Mouse (Mus musculus) liver, embryonic 14.5 days (tissue): ENCODE measurements around the gene Rassf6. TPM values are rescaled to one million over a fixed set of nuclear protein-coding genes. Genes with fewer than 3 reads are reported as not detected.
"Not testable (repeated sequence)": the region's sequence is repeated elsewhere in the genome, so short reads cannot be mapped to it uniquely, and the experiment has no call there.

Experiments
- ATAC-seq: fragments of 200-750 bp; cut with Nextera tagmentation; 2 replicates; pipeline ENCODE4 v1.8.0; 2017; ENCODE audit warnings: moderate number of reproducible peaks, mild to moderate bottlenecking, moderate library complexity; ENCODE audit not compliant: insufficient read depth
- DNase-seq, 3 experiments: peaks; one replicate each; pipeline ENCODE4 v3.0.0-alpha.2; 2012 to 2013; ENCODE audit warnings: low read depth in 3 of 3, low spot score in 3 of 3
- H3K27ac ChIP-seq: fragments of 300-500 bp; sonication (generic); 2 replicates; pipeline ENCODE4 v1.5.1; 2014; ENCODE audit warnings: moderate library complexity, mild to moderate bottlenecking, control low read depth, inconsistent platforms
- H3K27me3 ChIP-seq: fragments of 300-500 bp; sonication (generic); 2 replicates; pipeline ENCODE4 v1.6.1; 2014; ENCODE audit warnings: mild to moderate bottlenecking, low read length, moderate library complexity; ENCODE audit not compliant: control insufficient read depth, insufficient read depth
- H3K36me3 ChIP-seq: fragments of 300-500 bp; sonication (generic); replicated peaks from 2 replicates; pipeline ENCODE4 v1.6.1; 2014; ENCODE audit warnings: low read depth; ENCODE audit not compliant: control insufficient read depth, insufficient read depth
- H3K4me1 ChIP-seq, 2 experiments: fragments of 200-500 bp in 1 of 2; fragments of 300-500 bp in 1 of 2; sonication (generic) in 1 of 2; replicated peaks; 2 replicates each; pipeline ENCODE4 v1.6.1; 2012 to 2014; ENCODE audit warnings: antibody characterized with exemption in 1 of 2, inconsistent platforms in 1 of 2, low read length in 1 of 2; ENCODE audit not compliant: control insufficient read depth in 2 of 2, insufficient read depth in 2 of 2
- H3K4me2 ChIP-seq: fragments of 300-500 bp; sonication (generic); 2 replicates; pipeline ENCODE4 v1.6.1; 2014; ENCODE audit warnings: low read depth, mild to moderate bottlenecking, control low read depth, moderate library complexity
- H3K4me3 ChIP-seq, 2 experiments: fragments of 200-500 bp in 1 of 2; fragments of 300-500 bp in 1 of 2; sonication (generic) in 1 of 2; 2 replicates each; pipeline ENCODE4 v1.5.1; 2012 to 2014; ENCODE audit warnings: low read depth in 2 of 2, low read length in 2 of 2, mild to moderate bottlenecking in 2 of 2, control low read depth in 1 of 2, inconsistent platforms in 1 of 2, moderate library complexity in 1 of 2; ENCODE audit not compliant: insufficient read depth in 1 of 2
- H3K9ac ChIP-seq: fragments of 300-500 bp; sonication (generic); replicated peaks from 2 replicates; pipeline ENCODE4 v1.6.1; 2014; ENCODE audit warnings: mild to moderate bottlenecking, control low read depth, moderate library complexity
- H3K9me3 ChIP-seq: fragments of 300-500 bp; sonication (generic); 2 replicates; pipeline ENCODE4 v1.6.1; 2016; ENCODE audit warnings: low read length, mixed read lengths; ENCODE audit not compliant: control insufficient read depth
- CTCF ChIP-seq: IDR thresholded peaks from 2 replicates; pipeline ENCODE4 v1.5.1; 2016; ENCODE audit warnings: antibody characterized with exemption, low read depth, control low read depth
- EP300 ChIP-seq: IDR thresholded peaks from 2 replicates; pipeline ENCODE4 v1.6.1; 2016; ENCODE audit warnings: antibody characterized with exemption, low read depth
- WGBS: fragments of 180-500 bp; shearing (Covaris S2); extraction: QIAGEN DNeasy Blood & Tissue Kit; methylation state at CpG from one replicate; pipeline ENCODE4 v1.1.7; 2014; ENCODE audit not compliant: insufficient replicate concordance; 5-methylcytosine and 5-hydroxymethylcytosine counted together
- polyA plus RNA-seq, 2 experiments: library from polyadenylated mRNA; depleted of rRNA in 1 of 2; stranded (reverse) in 1 of 2; unstranded in 1 of 2; fragments of >200 nt; fragmentation: Nextera tagmentation in 1 of 2; extraction: Ambion mirVana in 1 of 2; gene quantifications; 2 replicates each; pipeline versions ENCODE4 v1.2.1 to v1.2.3; 2012 to 2014

Gene Rassf6
- polyA plus RNA-seq, 2 experiments: 2.4 to 3.6 TPM

DNA sequence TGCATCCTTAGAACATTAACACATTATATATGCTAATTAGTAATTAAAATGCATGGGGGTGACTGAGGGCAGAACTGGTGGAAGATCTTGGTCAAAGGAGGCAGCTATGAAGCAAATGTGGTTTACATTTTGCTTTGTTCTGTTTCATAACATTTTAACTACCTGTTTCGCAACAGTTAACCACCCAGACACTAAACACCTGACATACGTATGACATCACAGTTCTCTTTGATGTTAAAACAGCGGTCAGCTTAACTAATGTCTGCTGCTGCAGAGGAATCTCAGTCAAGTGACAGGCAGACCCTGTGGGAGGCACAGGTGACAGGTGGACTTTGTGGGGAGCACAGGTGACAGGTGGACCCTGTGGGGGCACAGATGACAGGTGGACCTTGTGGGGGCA, 22.6 kb downstream of the Rassf6 start:
- Histone ChIP-seq H3K36me3 (no peaks in the 10 kb centered on the region), H3K9ac (no peak overlapping the region), H3K9me3 (no peaks in the 10 kb centered on the region), H3K4me3 (no peak overlapping the region), H3K4me2 (no peak overlapping the region), H3K4me1 (no peaks in the 10 kb centered on the region), H3K27me3 (no peaks in the 10 kb centered on the region), H3K27ac (no peak overlapping the region)
- ATAC-seq: no peak
- no peak for DNase-seq
- TF ChIP-seq CTCF (no peak), EP300 (no peak)
- WGBS: 59% methylated on average over 3 of the region's 3 CpGs

GRCm38 (mm10) chr5:90612751-90613150, 27.7 kb downstream of the Rassf6 start:
- WGBS: 44% methylated on average over 1 of the region's 1 CpGs
- not testable (repeated sequence) for H3K9ac ChIP-seq, ATAC-seq, H3K4me1 ChIP-seq, H3K27ac ChIP-seq, H3K36me3 ChIP-seq, H3K4me2 ChIP-seq, H3K27me3 ChIP-seq, H3K4me3 ChIP-seq, DNase-seq, H3K9me3 ChIP-seq

GRCm38 (mm10) chr5:90611996-90612611, 28.4 kb downstream of the Rassf6 start:
- WGBS: 53% methylated on average over 6 of the region's 6 CpGs
- Histone ChIP-seq H3K4me3 (no peak overlapping the region), H3K27me3 (no peaks in the 10 kb centered on the region), H3K4me1 (no peaks in the 10 kb centered on the region), H3K27ac (no peak overlapping the region), H3K36me3 (no peaks in the 10 kb centered on the region), H3K4me2 (no peak overlapping the region), H3K9me3 (no peaks in the 10 kb centered on the region), H3K9ac (no peak overlapping the region)
- no peak for ATAC-seq
- peak in 1 of 3 experiments; percentile 11 for DNase-seq
- TF ChIP-seq CTCF (no peak), EP300 (no peak)

GRCm38 (mm10) chr5:90611388-90611787, 29.1 kb downstream of the Rassf6 start:
- TF ChIP-seq CTCF (no peak), EP300 (no peak)
- H3K4me3 ChIP-seq: no peak overlapping the region

DNA sequence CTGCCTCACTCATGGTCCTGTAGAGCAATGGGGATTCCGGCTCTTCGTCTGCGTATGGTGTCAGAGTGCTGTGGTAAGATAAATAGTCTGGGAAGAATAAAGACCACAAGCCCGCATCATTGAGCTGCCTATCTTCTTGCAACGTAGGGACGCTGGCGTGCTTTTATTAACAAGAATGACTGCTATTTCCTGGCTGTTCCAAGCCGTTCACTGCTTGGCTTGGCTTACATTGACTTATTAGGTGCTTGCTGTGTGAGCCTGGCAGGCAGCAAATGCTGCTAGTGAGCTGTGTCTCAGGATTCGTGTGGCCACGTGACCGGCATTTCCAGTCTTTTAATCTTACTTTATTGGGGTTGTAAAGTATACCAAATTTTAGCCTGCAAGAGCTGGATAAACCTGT, 31.6 kb downstream of the Rassf6 start:
- 26% methylated on average over 11 of the region's 11 CpGs for WGBS

More at GRCm38 (mm10) chr5:90611388-90611787, 29.1 kb downstream of the Rassf6 start:
- H3K4me2 ChIP-seq: no peak overlapping the region
- H3K27ac ChIP-seq: no peak overlapping the region
- 38% methylated on average over 3 of the region's 3 CpGs for WGBS
- ATAC-seq (no peak), DNase-seq (no peak)
- no peaks in the 10 kb centered on the region for H3K36me3 ChIP-seq
- H3K4me1 ChIP-seq: no peaks in the 10 kb centered on the region
- no peaks in the 10 kb centered on the region for H3K27me3 ChIP-seq
- H3K9ac ChIP-seq: no peak overlapping the region
- no peaks in the 10 kb centered on the region for H3K9me3 ChIP-seq

More for the DNA sequence above, 31.6 kb downstream of the Rassf6 start:
- H3K9me3 ChIP-seq: no peaks in the 10 kb centered on the region
- DNase-seq (no peak), ATAC-seq (no peak)
- no peaks in the 10 kb centered on the region for H3K4me1 ChIP-seq
- TF ChIP-seq EP300: no peak
- no peak overlapping the region for H3K4me2 ChIP-seq
- H3K36me3 ChIP-seq: no peaks in the 10 kb centered on the region
- H3K27me3 ChIP-seq: no peaks in the 10 kb centered on the region
- no peak overlapping the region for H3K9ac ChIP-seq
- no peak overlapping the region for H3K4me3 ChIP-seq
- no peak overlapping the region for H3K27ac ChIP-seq
